Mouse (Mus musculus) WW6 (cell line): ENCODE data around the gene Arid5b.

Experiments used
- DNase-seq: peaks from one replicate; pipeline ENCODE4 v3.0.0-alpha.2; 2013; ENCODE audit warnings: low read depth, low spot score

Gene Arid5b

GRCm38 (mm10) chr10:68164723-68165706 lies 113.5 kb downstream of the Arid5b start:
- no peak for DNase-seq

GRCm38 (mm10) chr10:68164137-68164536 lies 114.4 kb downstream of the Arid5b start:
- no peak for DNase-seq

- no peak for DNase-seq
Observed at GRCm38 (mm10) chr10:68159759-68160158, 118.8 kb downstream of the Arid5b start.

- no peak for DNase-seq
Observed at GRCm38 (mm10) chr10:68158555-68158954, 120.0 kb downstream of the Arid5b start.

- DNase-seq, result no peak
Observed at GRCm38 (mm10) chr10:68157511-68157910, 121.0 kb downstream of the Arid5b start.

- no peak for DNase-seq
Observed at GRCm38 (mm10) chr10:68156646-68157245, 121.8 kb downstream of the Arid5b start.

- no peak for DNase-seq
Observed at GRCm38 (mm10) chr10:68156159-68156558, 122.4 kb downstream of the Arid5b start.

GRCm38 (mm10) chr10:68155431-68156119 lies 123.0 kb downstream of the Arid5b start:
- DNase-seq, result no peak

GRCm38 (mm10) chr10:68154046-68154765 lies 124.3 kb downstream of the Arid5b start:
- no peak for DNase-seq

GRCm38 (mm10) chr10:68153344-68154045 lies 125.0 kb downstream of the Arid5b start:
- no peak for DNase-seq

- DNase-seq, result no peak
Observed at GRCm38 (mm10) chr10:68148495-68148894, 130.0 kb downstream of the Arid5b start.

- DNase-seq, result no peak
Observed at GRCm38 (mm10) chr10:68147730-68148129, 130.8 kb downstream of the Arid5b start.

- DNase-seq, result no peak
Observed at GRCm38 (mm10) chr10:68146842-68147241, 131.7 kb downstream of the Arid5b start.

GRCm38 (mm10) chr10:68145286-68145950 lies 133.1 kb downstream of the Arid5b start:
- no peak for DNase-seq

GRCm38 (mm10) chr10:68142501-68142900 lies 136.0 kb downstream of the Arid5b start:
- DNase-seq, result no peak

- DNase-seq, result no peak
Observed at GRCm38 (mm10) chr10:68141567-68141966, 137.0 kb downstream of the Arid5b start.

- DNase-seq, result no peak
Observed at GRCm38 (mm10) chr10:68140871-68141270, 137.7 kb downstream of the Arid5b start.

GRCm38 (mm10) chr10:68140306-68140705 lies 138.2 kb downstream of the Arid5b start:
- DNase-seq, result no peak

- no peak for DNase-seq
Observed at GRCm38 (mm10) chr10:68138123-68138522, 140.4 kb downstream of the Arid5b start.

GRCm38 (mm10) chr10:68137151-68137833 lies 141.2 kb downstream of the Arid5b start:
- peak; percentile 92 for DNase-seq
